15 mouse cellular contexts compared by ENCODE assay signal in genomic region chr13:54987405-54987804, GRCm38 (mm10). TPM values are rescaled to one million over a fixed set of nuclear protein-coding genes. Genes with fewer than 3 reads are reported as not detected.
A peak's percentile ranks its signal among the peaks of the same experiment; 100 is the strongest.
DNase-seq lines count a peak whose midpoint lies in the region; ATAC-seq lines count a peak whose summit lies in the region.
"Had no signal": no experiment of that assay in that cellular context is flagged by ENCODE, and none has a peak within 500 bp of the region (broad histone marks: within the 10 kb centered on the region; RNA-seq: fewer than 3 reads in every experiment).

No protein-coding gene starts in this region.

- no peak overlapping the region for H3K27ac ChIP-seq in hindbrain, embryonic 14.5 days
- H3K27ac ChIP-seq in neural tube, embryonic 14.5 days (ENCODE audit: low read depth, low read length): no peak overlapping the region; the same call in 1 of the 2 replicates
- H3K27ac ChIP-seq: heart, adult 2 months; liver, embryonic 13.5 days had no signal

- peak; percentile 48; the same call in 1 of the 2 replicates for ATAC-seq in frontal cortex, adult (ENCODE audit: low TSS enrichment)
- ATAC-seq in hindbrain, embryonic 14.5 days (ENCODE audit: low FRiP score): peak; percentile 49; the same call in 1 of the 2 replicates
- ATAC-seq in neural tube, embryonic 14.5 days (ENCODE audit: low read depth): peak; percentile 71
- ATAC-seq: lung, postnatal 0 days had no signal

- H3K4me1 ChIP-seq in hindbrain, embryonic 14.5 days (replicated peaks; ENCODE audit: control insufficient read depth, insufficient read depth, low read length): peaks cover 20% of the 10 kb centered on the region
- peaks cover 13% of the 10 kb centered on the region; the same call in 1 of the 2 replicates for H3K4me1 ChIP-seq in neural tube, embryonic 14.5 days (ENCODE audit: control insufficient read depth, insufficient read depth, low read length)
- H3K4me1 ChIP-seq: liver, embryonic 13.5 days had no signal

- H3K36me3 ChIP-seq in hindbrain, embryonic 14.5 days (replicated peaks; ENCODE audit: control insufficient read depth, insufficient read depth): peaks cover 7% of the 10 kb centered on the region; the same call in 1 of the 2 replicates
- H3K36me3 ChIP-seq in neural tube, embryonic 14.5 days (ENCODE audit: control insufficient read depth, insufficient read depth, low read length): no peaks in the 10 kb centered on the region
- H3K36me3 ChIP-seq: liver, embryonic 13.5 days had no signal

- no peak overlapping the region for H3K4me3 ChIP-seq in hindbrain, embryonic 14.5 days (replicated peaks; ENCODE audit: low read length)
- H3K4me3 ChIP-seq in neural tube, embryonic 14.5 days (ENCODE audit: low read depth, low read length): no peak overlapping the region
- H3K4me3 ChIP-seq: heart, adult 2 months; liver, embryonic 13.5 days; megakaryocyte, embryonic 14.5 days had no signal

- H3K4me2 ChIP-seq in hindbrain, embryonic 14.5 days (replicated peaks): no peak overlapping the region
- H3K4me2 ChIP-seq in neural tube, embryonic 14.5 days (ENCODE audit: low read depth, low read length): no peak overlapping the region
- H3K4me2 ChIP-seq: liver, embryonic 13.5 days had no signal

- 31% methylated on average over 9 of the region's 9 CpGs for WGBS in hindbrain, embryonic 14.5 days
- 29% methylated on average over 9 of the region's 9 CpGs for WGBS in neural tube, embryonic 14.5 days

- H3K27me3 ChIP-seq in hindbrain, embryonic 14.5 days (ENCODE audit: control insufficient read depth, insufficient read depth, low read length): peaks cover 6% of the 10 kb centered on the region; the same call in 1 of the 2 replicates
- H3K27me3 ChIP-seq in neural tube, embryonic 14.5 days (ENCODE audit: control insufficient read depth, insufficient read depth, low read length): peaks cover 4% of the 10 kb centered on the region; the same call in 1 of the 2 replicates

- DNase-seq in frontal cortex, postnatal 14 days (ENCODE audit: low spot score in 2 of 2): no peak
- DNase-seq in left cerebral cortex, postnatal 4 days: peak; percentile 44
- DNase-seq in left cerebral cortex, postnatal 36 days (ENCODE audit: low spot score in 2 of 2): no peak
- no peak for DNase-seq in hindbrain, embryonic 14.5 days (ENCODE audit: low spot score)
- DNase-seq in T-cell, adult 2 months (ENCODE audit: low spot score): no peak
- DNase-seq: cerebellum, adult 11 months; cerebellum, postnatal 36 days; heart, adult 2 months; heart, postnatal 10 days; liver, embryonic 13.5 days; thymus, postnatal 36 days had no signal

- intact Hi-C loops in left cerebral cortex, postnatal 4 days (cut with DNase I): no loop called here
- intact Hi-C loops in left cerebral cortex, postnatal 36 days (cut with DNase I): no loop called here

- H3K9me3 ChIP-seq in hindbrain, embryonic 14.5 days (ENCODE audit: control insufficient read depth, low read length): no peaks in the 10 kb centered on the region
- H3K9me3 ChIP-seq in neural tube, embryonic 14.5 days (ENCODE audit: control insufficient read depth, low read length): no peaks in the 10 kb centered on the region
- H3K9me3 ChIP-seq: liver, embryonic 13.5 days; megakaryocyte, embryonic 14.5 days had no signal

- peak overlapping the region; percentile 24; the same call in 1 of the 2 replicates for H3K9ac ChIP-seq in hindbrain, embryonic 14.5 days
- H3K9ac ChIP-seq in neural tube, embryonic 14.5 days (replicated peaks; ENCODE audit: low read depth, low read length): no peak overlapping the region
- H3K9ac ChIP-seq: liver, embryonic 13.5 days had no signal

RNA-seq across cellular contexts. Expression of gene Hk3, which starts 33.8 kb away (rescaled TPM):
- 1 to 10 TPM; 1.1 to 1.3 TPM for total RNA-seq in left cerebral cortex, postnatal 4 days (2021)
- total RNA-seq in left cerebral cortex, postnatal 36 days (2021): 1 to 10 TPM; 1.1 to 1.7 TPM
- polyA plus RNA-seq in hindbrain, embryonic 14.5 days (2014; fragmentation: Nextera tagmentation; extraction: Ambion mirVana): 0.70 and 0.83 TPM in 2 replicates
- 0.13 and 1.0 TPM in 2 replicates for polyA plus RNA-seq in neural tube, embryonic 14.5 days (2014; fragmentation: Nextera tagmentation; extraction: Ambion mirVana)

RNA-seq across cellular contexts. Expression of gene Unc5a, which starts 38.2 kb away (rescaled TPM):
- 10 to 100 TPM; 51.7 to 52.6 TPM for total RNA-seq in left cerebral cortex, postnatal 4 days (2021)
- total RNA-seq in left cerebral cortex, postnatal 36 days (2021): 100 to 1,000 TPM in 1 of 2 experiments, 10 to 100 TPM in 1; 96.3 to 101 TPM
- polyA plus RNA-seq in hindbrain, embryonic 14.5 days (2014; fragmentation: Nextera tagmentation; extraction: Ambion mirVana): 15.3 and 16.9 TPM in 2 replicates
- 12.4 and 15.7 TPM in 2 replicates for polyA plus RNA-seq in neural tube, embryonic 14.5 days (2014; fragmentation: Nextera tagmentation; extraction: Ambion mirVana)
